10 mouse cellular contexts compared by ENCODE assay signal in genomic region chr1:55051671-55052070, GRCm38 (mm10). TPM values are rescaled to one million over a fixed set of nuclear protein-coding genes. Genes with fewer than 3 reads are reported as not detected.
DNase-seq lines count a peak whose midpoint lies in the region; ATAC-seq and TF ChIP-seq lines count a peak whose summit lies in the region.
"Had no signal": no experiment of that assay in that cellular context is flagged by ENCODE, and none has a peak within 500 bp of the region (broad histone marks: within the 10 kb centered on the region; RNA-seq: fewer than 3 reads in every experiment).

No protein-coding gene starts in this region.

- no peak for TF ChIP-seq CTCF in gastrocnemius, adult 2 months (IDR thresholded peaks at IDR 0.05)

- H3K36me3 ChIP-seq in megakaryocyte, embryonic 14.5 days (replicated peaks; ENCODE audit: low read length): peaks cover 30% of the 10 kb centered on the region
- H3K36me3 ChIP-seq in liver, embryonic 12.5 days: peaks cover 19% of the 10 kb centered on the region

- peaks cover 51% of the 10 kb centered on the region for H3K4me1 ChIP-seq in megakaryocyte, embryonic 14.5 days
- H3K4me1 ChIP-seq in liver, embryonic 12.5 days: peaks cover 21% of the 10 kb centered on the region

- no peaks in the 10 kb centered on the region for H3K27me3 ChIP-seq in megakaryocyte, embryonic 14.5 days (replicated peaks)
- H3K27me3 ChIP-seq in liver, embryonic 12.5 days (replicated peaks): 0 out of 2 replicates have a peak, but pooled peaks cover 3% of the 10 kb centered on the region

- peak overlapping the region; percentile 100 for H3K27ac ChIP-seq in gastrocnemius, adult 2 months
- peak overlapping the region; percentile 99; the same call in 1 of the 2 replicates for H3K27ac ChIP-seq in liver, embryonic 12.5 days

- H3K4me3 ChIP-seq in gastrocnemius, adult 2 months: peak overlapping the region; percentile 85
- peak overlapping the region; percentile 93 for H3K4me3 ChIP-seq in megakaryocyte, embryonic 14.5 days (replicated peaks)
- H3K4me3 ChIP-seq in liver, embryonic 12.5 days: peak overlapping the region; percentile 87

- ATAC-seq in megakaryocyte, adult 5-6 weeks (ENCODE audit: poor library complexity, severe bottlenecking): no peak
- ATAC-seq in liver, embryonic 12.5 days: no peak

- H3K9me3 ChIP-seq in megakaryocyte, embryonic 14.5 days: peaks cover 3% of the 10 kb centered on the region; the same call in 1 of the 2 replicates
- H3K9me3 ChIP-seq in liver, embryonic 12.5 days (replicated peaks): no peaks in the 10 kb centered on the region

- H3K9ac ChIP-seq in liver, embryonic 12.5 days: peak overlapping the region; percentile 83

- WGBS in liver, embryonic 12.5 days (ENCODE audit: insufficient replicate concordance): 74% methylated on average over 3 of the region's 3 CpGs

- peak overlapping the region; percentile 93 for H3K4me2 ChIP-seq in liver, embryonic 12.5 days

- no peak for DNase-seq in gastrocnemius, adult 2 months
- DNase-seq in gastrocnemius, postnatal 4 days (ENCODE audit: low spot score in 2 of 2): no peak
- DNase-seq in natural killer cell, adult 2 months (ENCODE audit: low spot score in 2 of 2): no peak
- DNase-seq in embryo, embryonic 9.5 days (ENCODE audit: extremely low spot score): no peak
- DNase-seq in left cerebral cortex, adult 9 months (ENCODE audit: low spot score in 2 of 2): no peak
- DNase-seq: adrenal gland, postnatal 25 days; gastrocnemius, postnatal 10 days had no signal

- intact Hi-C loops in gastrocnemius, adult 2 months (cut with DNase I): loop anchor here (2.0 to 5.0 kb wide), 3 partner anchors 25 to 35 kb away; partner anchors contain the start of gene Sf3b1

RNA-seq across cellular contexts. Expression of gene Coq10b, which starts 0.9 kb away (rescaled TPM):
- total RNA-seq in gastrocnemius, adult 2 months (2021): 10 to 100 TPM; 13.7 to 17.0 TPM
- total RNA-seq in gastrocnemius, postnatal 4 days (2021): 10 to 100 TPM in 1 of 2 experiments, 1 to 10 TPM in 1; 8.9 to 14.2 TPM
- 0.99 and 9.1 TPM in 2 replicates for polyA plus RNA-seq in megakaryocyte, embryonic 14.5 days (2012; ENCODE audit: insufficient read depth, low replicate concordance)
- total RNA-seq in megakaryocyte, adult 5-6 weeks (2015): 28.5 and 28.6 TPM in 2 replicates
- 25.4 and 25.8 TPM in 2 replicates for total RNA-seq in megakaryocyte, adult 5-6 weeks (2017)
- polyA plus RNA-seq in liver, embryonic 12.5 days (2016; fragmentation: Nextera tagmentation; extraction: Ambion mirVana): 19.5 TPM in 2 replicates

RNA-seq across cellular contexts. Expression of gene Sf3b1, which starts 24.4 kb away (rescaled TPM):
- total RNA-seq in gastrocnemius, adult 2 months (2021): 10 to 100 TPM; 53.6 to 56.3 TPM
- total RNA-seq in gastrocnemius, postnatal 4 days (2021): 100 to 1,000 TPM; 109 to 130 TPM
- 0.52 and 5.0 TPM in 2 replicates for polyA plus RNA-seq in megakaryocyte, embryonic 14.5 days (2012; ENCODE audit: insufficient read depth, low replicate concordance)
- 288 and 309 TPM in 2 replicates for total RNA-seq in megakaryocyte, adult 5-6 weeks (2015)
- total RNA-seq in megakaryocyte, adult 5-6 weeks (2017): 305 and 338 TPM in 2 replicates
- polyA plus RNA-seq in liver, embryonic 12.5 days (2016; fragmentation: Nextera tagmentation; extraction: Ambion mirVana): 161 and 169 TPM in 2 replicates

RNA-seq across cellular contexts. Expression of gene Hspe1, which starts 36.3 kb away (rescaled TPM):
- 100 to 1,000 TPM in 1 of 2 experiments, 10 to 100 TPM in 1; 77.1 to 120 TPM for total RNA-seq in gastrocnemius, adult 2 months (2021)
- 100 to 1,000 TPM; 106 to 109 TPM for total RNA-seq in gastrocnemius, postnatal 4 days (2021)
- polyA plus RNA-seq in megakaryocyte, embryonic 14.5 days (2012; ENCODE audit: insufficient read depth, low replicate concordance): 21.9 and 66.1 TPM in 2 replicates
- total RNA-seq in megakaryocyte, adult 5-6 weeks (2015): 119 TPM in 2 replicates
- 121 and 162 TPM in 2 replicates for total RNA-seq in megakaryocyte, adult 5-6 weeks (2017)
- polyA plus RNA-seq in liver, embryonic 12.5 days (2016; fragmentation: Nextera tagmentation; extraction: Ambion mirVana): 637 and 645 TPM in 2 replicates

RNA-seq across cellular contexts. Expression of gene Hspd1, which starts 36.4 kb away (rescaled TPM):
- total RNA-seq in gastrocnemius, adult 2 months (2021): 100 to 1,000 TPM; 156 to 249 TPM
- total RNA-seq in gastrocnemius, postnatal 4 days (2021): 100 to 1,000 TPM; 191 to 196 TPM
- 11.8 and 31.5 TPM in 2 replicates for polyA plus RNA-seq in megakaryocyte, embryonic 14.5 days (2012; ENCODE audit: insufficient read depth, low replicate concordance)
- total RNA-seq in megakaryocyte, adult 5-6 weeks (2015): 56.6 and 68.6 TPM in 2 replicates
- total RNA-seq in megakaryocyte, adult 5-6 weeks (2017): 112 and 120 TPM in 2 replicates
- polyA plus RNA-seq in liver, embryonic 12.5 days (2016; fragmentation: Nextera tagmentation; extraction: Ambion mirVana): 563 and 590 TPM in 2 replicates
